Mouse (Mus musculus) hindbrain, embryonic 10.5 days (tissue): ENCODE measurements around the gene Rabggta. TPM values are rescaled to one million over a fixed set of nuclear protein-coding genes. Genes with fewer than 3 reads are reported as not detected.
A peak's percentile ranks its signal among the peaks of the same experiment; 100 is the strongest.
"Not testable (repeated sequence)": the region's sequence is repeated elsewhere in the genome, so short reads cannot be mapped to it uniquely, and the experiment has no call there.

Experiments used
- DNase-seq: peaks from one replicate; pipeline ENCODE4 v3.0.0-alpha.2; 2017; ENCODE audit warnings: low spot score
- H3K27ac ChIP-seq: fragments of 300-500 bp; sonication (generic); 2 replicates; pipeline ENCODE4 v1.5.1; 2016; ENCODE audit warnings: mild to moderate bottlenecking, moderate library complexity
- H3K27me3 ChIP-seq: fragments of 300-500 bp; sonication (generic); 2 replicates; pipeline ENCODE4 v1.6.1; 2016; ENCODE audit warnings: mild to moderate bottlenecking; ENCODE audit not compliant: poor library complexity, insufficient read depth, severe bottlenecking
- H3K36me3 ChIP-seq: fragments of 300-500 bp; sonication (generic); 2 replicates; pipeline ENCODE4 v1.6.1; 2016; ENCODE audit warnings: mild to moderate bottlenecking, moderate library complexity
- H3K4me1 ChIP-seq: fragments of 300-500 bp; sonication (generic); replicated peaks from 2 replicates; pipeline ENCODE4 v1.6.1; 2016; ENCODE audit warnings: mild to moderate bottlenecking
- H3K4me3 ChIP-seq: fragments of 300-500 bp; sonication (generic); 2 replicates; pipeline ENCODE4 v1.5.1; 2016; ENCODE audit warnings: mild to moderate bottlenecking, moderate library complexity
- H3K9me3 ChIP-seq: fragments of 300-500 bp; sonication (generic); 2 replicates; pipeline ENCODE4 v1.6.1; 2016; ENCODE audit warnings: mild to moderate bottlenecking, moderate library complexity
- WGBS: fragments of 180-500 bp; shearing (Covaris S2); methylation state at CpG from one replicate; pipeline ENCODE4 v1.1.7; 2016; 5-methylcytosine and 5-hydroxymethylcytosine counted together
- polyA plus RNA-seq: library from polyadenylated mRNA; unstranded; fragments of >200 nt; fragmentation: Nextera tagmentation; extraction: Ambion mirVana; gene quantifications from 2 replicates; pipeline ENCODE4 v1.2.1, GENCODE M21; 2016

The Rabggta gene
- 34.7 and 36.3 TPM in 2 replicates for polyA plus RNA-seq

GRCm38 (mm10) chr14:55721700-55722437, at the start of gene Rabggta:
Gene Rabggta, minus strand, starts transcription at chr14:55722263.
- peaks cover 35% of the 10 kb centered on the region for H3K36me3 ChIP-seq
- H3K4me1 ChIP-seq, result peaks cover 16% of the 10 kb centered on the region
- H3K4me3 ChIP-seq, result peak within 1 kb of the TSS; percentile 87
- peak within 1 kb of the TSS; percentile 94 for H3K27ac ChIP-seq
- no peaks in the 10 kb centered on the region for H3K9me3 ChIP-seq
- DNase-seq, result peak; percentile 93
- no peaks in the 10 kb centered on the region for H3K27me3 ChIP-seq
- under 1% methylated on average over 50 of the region's 50 CpGs for WGBS

- H3K27me3 ChIP-seq, result peaks cover 80% of the 10 kb centered on the region
- H3K9me3 ChIP-seq, result no peaks in the 10 kb centered on the region
- 74% methylated on average over 16 of the region's 16 CpGs for WGBS
- DNase-seq, result no peak
- no peaks in the 10 kb centered on the region for H3K36me3 ChIP-seq
- peaks cover 13% of the 10 kb centered on the region for H3K4me1 ChIP-seq
- no peak overlapping the region for H3K27ac ChIP-seq
- H3K4me3 ChIP-seq, result no peak overlapping the region
Observed at GRCm38 (mm10) chr14:55769087-55769703, 47.1 kb upstream of the Rabggta start.

- Histone ChIP-seq H3K4me3 (no peak overlapping the region), H3K4me1 (peaks cover 13% of the 10 kb centered on the region), H3K27ac (no peak overlapping the region), H3K9me3 (no peaks in the 10 kb centered on the region), H3K36me3 (no peaks in the 10 kb centered on the region), H3K27me3 (peaks cover 82% of the 10 kb centered on the region)
- no peak for DNase-seq
- 86% methylated on average over 6 of the region's 6 CpGs for WGBS
Observed at GRCm38 (mm10) chr14:55768555-55768954, 46.5 kb upstream of the Rabggta start.

GRCm38 (mm10) chr14:55767519-55768414, 45.7 kb upstream of the Rabggta start:
- H3K4me1 ChIP-seq, result peaks cover 16% of the 10 kb centered on the region
- 12% methylated on average over 52 of the region's 52 CpGs for WGBS
- H3K4me3 ChIP-seq, result peak overlapping the region; percentile 52
- no peaks in the 10 kb centered on the region for H3K36me3 ChIP-seq
- peak; percentile 75 for DNase-seq
- peaks cover 85% of the 10 kb centered on the region for H3K27me3 ChIP-seq
- H3K9me3 ChIP-seq, result no peaks in the 10 kb centered on the region
- H3K27ac ChIP-seq, result peak overlapping the region; percentile 64

GRCm38 (mm10) chr14:55765696-55766095, 43.6 kb upstream of the Rabggta start, which contains the start of gene Ltb4r1:
Gene Ltb4r1, plus strand, starts transcription at chr14:55765962.
- DNase-seq, result no peak
- Histone ChIP-seq H3K27me3 (peaks cover 97% of the 10 kb centered on the region), H3K4me3 (no peak within 1 kb of the TSS), H3K27ac (no peak within 1 kb of the TSS), H3K9me3 (no peaks in the 10 kb centered on the region), H3K4me1 (peaks cover 30% of the 10 kb centered on the region), H3K36me3 (no peaks in the 10 kb centered on the region)
- WGBS, result 74% methylated on average over 4 of the region's 4 CpGs

- Histone ChIP-seq H3K27ac (0 out of 2 replicates have a peak overlapping the region, but pooled peaks have one; percentile 85), H3K9me3 (no peaks in the 10 kb centered on the region), H3K4me1 (peaks cover 29% of the 10 kb centered on the region), H3K4me3 (peak overlapping the region; percentile 65; the same call in 1 of the 2 replicates), H3K27me3 (peaks cover 79% of the 10 kb centered on the region), H3K36me3 (no peaks in the 10 kb centered on the region)
- WGBS, result 57% methylated on average over 7 of the region's 7 CpGs
- no peak for DNase-seq
Observed at GRCm38 (mm10) chr14:55763166-55763565, 41.1 kb upstream of the Rabggta start.

GRCm38 (mm10) chr14:55762001-55762821, 40.1 kb upstream of the Rabggta start:
- peaks cover 70% of the 10 kb centered on the region for H3K27me3 ChIP-seq
- peak overlapping the region; percentile 85 for H3K27ac ChIP-seq
- peak overlapping the region; percentile 65 for H3K4me3 ChIP-seq
- H3K4me1 ChIP-seq, result peaks cover 19% of the 10 kb centered on the region
- DNase-seq, result peak; percentile 73
- no peaks in the 10 kb centered on the region for H3K36me3 ChIP-seq
- WGBS, result under 1% methylated on average over 77 of the region's 77 CpGs
- H3K9me3 ChIP-seq, result no peaks in the 10 kb centered on the region

GRCm38 (mm10) chr14:55761163-55761562, 39.1 kb upstream of the Rabggta start, which contains the start of gene Ltb4r2:
Gene Ltb4r2, plus strand, starts transcription at chr14:55761428.
- H3K4me1 ChIP-seq, result peaks cover 17% of the 10 kb centered on the region
- peak within 1 kb of the TSS; percentile 85 for H3K27ac ChIP-seq
- DNase-seq, result no peak
- 74% methylated on average over 6 of the region's 6 CpGs for WGBS
- H3K9me3 ChIP-seq, result no peaks in the 10 kb centered on the region
- H3K27me3 ChIP-seq, result peaks cover 61% of the 10 kb centered on the region
- H3K4me3 ChIP-seq, result peak within 1 kb of the TSS; percentile 65
- peaks cover 8% of the 10 kb centered on the region for H3K36me3 ChIP-seq

GRCm38 (mm10) chr14:55760156-55760555, 38.1 kb upstream of the Rabggta start:
- Histone ChIP-seq H3K27me3 (peaks cover 51% of the 10 kb centered on the region), H3K36me3 (peaks cover 19% of the 10 kb centered on the region), H3K4me1 (peaks cover 17% of the 10 kb centered on the region)
- 0% methylated on average over 6 of the region's 6 CpGs for WGBS
- DNase-seq, result peak; percentile 87
- not testable (repeated sequence) for H3K4me3 ChIP-seq, H3K9me3 ChIP-seq, H3K27ac ChIP-seq

GRCm38 (mm10) chr14:55758363-55758784, 36.3 kb upstream of the Rabggta start, which contains the start of gene Cideb:
Gene Cideb, minus strand, starts transcription at chr14:55758458.
- 20% methylated on average over 8 of the region's 8 CpGs for whole genome bisulfite sequencing
- H3K9me3 ChIP-seq, result no peaks in the 10 kb centered on the region
- H3K36me3 ChIP-seq, result peaks cover 36% of the 10 kb centered on the region
- no peak within 1 kb of the TSS for H3K27ac ChIP-seq
- peak; percentile 57 for DNase-seq
- H3K27me3 ChIP-seq, result peaks cover 33% of the 10 kb centered on the region
- peaks cover 17% of the 10 kb centered on the region for H3K4me1 ChIP-seq
- H3K4me3 ChIP-seq, result peak within 1 kb of the TSS; percentile 3; the same call in 1 of the 2 replicates

GRCm38 (mm10) chr14:55757566-55757965, 35.5 kb upstream of the Rabggta start:
- 89% methylated on average over 6 of the region's 6 CpGs for WGBS
- Histone ChIP-seq H3K36me3 (peaks cover 44% of the 10 kb centered on the region), H3K4me3 (no peak overlapping the region), H3K27ac (no peak overlapping the region), H3K4me1 (peaks cover 12% of the 10 kb centered on the region), H3K9me3 (no peaks in the 10 kb centered on the region), H3K27me3 (peaks cover 25% of the 10 kb centered on the region)
- DNase-seq, result no peak
